Mouse (Mus musculus): ENCODE results near the gene Casp8ap2.

Casp8ap2 gene

GRCm38 (mm10) chr4:32615034-32615881 is at the start of gene Casp8ap2:
Gene Casp8ap2, plus strand, starts transcription at chr4:32615451.
- DNase-seq (ENCODE audit: low spot score in 2 of 2), result peak; percentile 100

- no peak for DNase-seq (ENCODE audit: low spot score in 2 of 2)
These were observed 46.2 kb upstream of the Casp8ap2 start for GRCm38 (mm10) chr4:32569054-32569453.

GRCm38 (mm10) chr4:32569995-32570938 is 45.0 kb upstream of the Casp8ap2 start:
- DNase-seq (ENCODE audit: low spot score in 2 of 2), result peak; percentile 35 to 42

- DNase-seq (ENCODE audit: low spot score in 2 of 2), result no peak
These were observed 44.3 kb upstream of the Casp8ap2 start for GRCm38 (mm10) chr4:32570939-32571317.

GRCm38 (mm10) chr4:32571441-32571840 is 43.8 kb upstream of the Casp8ap2 start:
- no peak for DNase-seq (ENCODE audit: low spot score in 2 of 2)

- DNase-seq (ENCODE audit: low spot score in 2 of 2), result peak in 1 of 2 experiments; percentile 40
These were observed 43.1 kb upstream of the Casp8ap2 start for GRCm38 (mm10) chr4:32572118-32572517.

GRCm38 (mm10) chr4:32573586-32573985 is 41.7 kb upstream of the Casp8ap2 start:
- DNase-seq (ENCODE audit: low spot score in 2 of 2), result no peak

- DNase-seq (ENCODE audit: low spot score in 2 of 2), result no peak
These were observed 40.6 kb upstream of the Casp8ap2 start for GRCm38 (mm10) chr4:32574604-32575003.

GRCm38 (mm10) chr4:32575165-32575564 is 40.1 kb upstream of the Casp8ap2 start:
- no peak for DNase-seq (ENCODE audit: low spot score in 2 of 2)

GRCm38 (mm10) chr4:32579850-32580249 is 35.4 kb upstream of the Casp8ap2 start:
- no peak for DNase-seq (ENCODE audit: low spot score in 2 of 2)

- no peak for DNase-seq (ENCODE audit: low spot score in 2 of 2)
These were observed 31.1 kb upstream of the Casp8ap2 start for GRCm38 (mm10) chr4:32584181-32584580.

GRCm38 (mm10) chr4:32586596-32586995 is 28.7 kb upstream of the Casp8ap2 start:
- no peak for DNase-seq (ENCODE audit: low spot score in 2 of 2)

GRCm38 (mm10) chr4:32587543-32587942 is 27.7 kb upstream of the Casp8ap2 start:
- no peak for DNase-seq (ENCODE audit: low spot score in 2 of 2)

- DNase-seq (ENCODE audit: low spot score in 2 of 2), result no peak
These were observed 27.0 kb upstream of the Casp8ap2 start for GRCm38 (mm10) chr4:32588237-32588636.

GRCm38 (mm10) chr4:32601135-32601534 is 14.1 kb upstream of the Casp8ap2 start:
- no peak for DNase-seq (ENCODE audit: low spot score in 2 of 2)

- no peak for DNase-seq (ENCODE audit: low spot score in 2 of 2)
These were observed 12.6 kb upstream of the Casp8ap2 start, which contains the start of gene Gja10 for GRCm38 (mm10) chr4:32602660-32603059. Gene Gja10, minus strand, starts transcription at chr4:32602760.

- DNase-seq (ENCODE audit: low spot score in 2 of 2), result no peak
These were observed 6.4 kb downstream of the Casp8ap2 start for GRCm38 (mm10) chr4:32621637-32622036.

- peak in 1 of 2 experiments; percentile 3 for DNase-seq (ENCODE audit: low spot score in 2 of 2)
These were observed 36.4 kb downstream of the Casp8ap2 start for GRCm38 (mm10) chr4:32651669-32652068.

- no peak for DNase-seq (ENCODE audit: low spot score in 2 of 2)
These were observed 41.1 kb downstream of the Casp8ap2 start for GRCm38 (mm10) chr4:32656146-32656904.

GRCm38 (mm10) chr4:32656918-32657662 is 41.8 kb downstream of the Casp8ap2 start, which contains the start of gene Mdn1:
Gene Mdn1, plus strand, starts transcription at chr4:32657119.
- peak; percentile 88 to 94 for DNase-seq (ENCODE audit: low spot score in 2 of 2)

GRCm38 (mm10) chr4:32665843-32666242 is 50.6 kb downstream of the Casp8ap2 start:
- DNase-seq (ENCODE audit: low spot score in 2 of 2), result no peak

All from heart, adult 9 months (tissue).